Mouse (Mus musculus): Measurements from ENCODE around the gene Bmpr1a. TPM values are rescaled to one million over a fixed set of nuclear protein-coding genes. Genes with fewer than 3 reads are reported as not detected.
A peak's percentile ranks its signal among the peaks of the same experiment; 100 is the strongest.
"Not testable (repeated sequence)": the region's sequence is repeated elsewhere in the genome, so short reads cannot be mapped to it uniquely, and the experiment has no call there.

The Bmpr1a gene
- polyA plus RNA-seq, 1 experiment from 2014 or later: 53.2 TPM

DNA sequence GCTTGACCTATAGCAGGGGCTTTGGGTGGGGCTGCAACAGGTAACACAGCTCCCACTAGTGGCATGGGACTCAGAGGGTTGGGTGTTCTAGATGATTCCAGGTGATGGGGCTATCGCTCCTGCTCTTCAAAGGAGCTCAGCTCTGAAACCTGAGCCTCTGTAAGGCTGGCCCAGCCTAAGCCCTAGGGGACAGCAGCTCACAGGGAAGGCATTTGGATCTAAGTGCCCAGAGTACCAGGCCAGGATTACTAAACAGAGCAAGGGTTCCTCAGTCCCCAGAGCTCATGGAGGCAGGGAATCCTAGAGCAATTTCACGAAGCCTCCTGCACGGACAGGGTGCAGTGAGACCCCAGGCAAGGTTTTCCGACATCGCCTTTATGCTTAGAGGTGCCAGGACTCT is 127.2 kb downstream of the Bmpr1a start:
- no peaks in the 10 kb centered on the region for H3K27me3 ChIP-seq
- ATAC-seq (peak; percentile 25), DNase-seq (ENCODE audit: low read depth, low spot score) (no peak)
- TF ChIP-seq CTCF (IDR thresholded peaks at IDR 0.05): no peak
- ChIA-PET CTCF (interaction anchor here (1.0 to 2.6 kb wide), 2 partner anchors 10 to 12 kb away, joined by 3 to 11 read pairs; no protein-coding TSS in a partner anchor), POLR2A (no interaction called here)
- in situ Hi-C loops (cut with MboI; ENCODE audit: low pct_unique_long_range_greater_than_20kb): no loop called here

DNA sequence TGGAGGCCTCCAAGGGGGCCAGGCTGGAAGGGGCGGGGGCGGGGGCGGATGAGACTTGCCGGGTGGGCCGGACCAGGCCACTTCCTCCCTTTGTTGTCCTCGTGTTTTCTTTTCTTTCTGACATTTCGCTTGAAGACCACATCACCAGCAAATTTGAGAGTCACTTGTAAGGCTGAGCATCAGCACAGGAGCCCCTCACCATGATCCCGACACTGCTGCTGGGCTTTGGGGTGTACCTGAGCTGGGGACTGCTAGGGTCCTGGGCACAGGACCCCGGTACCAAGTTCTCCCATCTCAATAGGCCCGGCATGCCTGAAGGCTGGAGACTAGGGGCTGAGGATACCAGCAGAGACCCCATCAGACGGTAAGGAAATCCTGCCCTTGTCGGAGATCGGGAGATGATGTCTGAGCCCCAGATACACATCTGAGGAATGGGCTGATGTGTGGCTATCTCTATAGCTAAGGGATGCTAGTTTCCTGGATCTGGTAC is 127.7 kb downstream of the Bmpr1a start, which contains the start of gene Mmrn2:
Gene Mmrn2, plus strand, starts transcription at position 51 of the 490 bp plus-strand sequence.
- in situ Hi-C loops (cut with MboI; ENCODE audit: low pct_unique_long_range_greater_than_20kb): no loop called here
- no peak for ATAC-seq
- no peaks in the 10 kb centered on the region for H3K27me3 ChIP-seq
- ChIA-PET CTCF (interaction anchor here (2.6 kb wide), 1 partner anchor 12 kb away, joined by 11 read pairs; no protein-coding TSS in a partner anchor), POLR2A (no interaction called here)
- no peak for TF ChIP-seq CTCF (IDR thresholded peaks at IDR 0.05)
- DNase-seq (ENCODE audit: low read depth, low spot score): no peak

DNA sequence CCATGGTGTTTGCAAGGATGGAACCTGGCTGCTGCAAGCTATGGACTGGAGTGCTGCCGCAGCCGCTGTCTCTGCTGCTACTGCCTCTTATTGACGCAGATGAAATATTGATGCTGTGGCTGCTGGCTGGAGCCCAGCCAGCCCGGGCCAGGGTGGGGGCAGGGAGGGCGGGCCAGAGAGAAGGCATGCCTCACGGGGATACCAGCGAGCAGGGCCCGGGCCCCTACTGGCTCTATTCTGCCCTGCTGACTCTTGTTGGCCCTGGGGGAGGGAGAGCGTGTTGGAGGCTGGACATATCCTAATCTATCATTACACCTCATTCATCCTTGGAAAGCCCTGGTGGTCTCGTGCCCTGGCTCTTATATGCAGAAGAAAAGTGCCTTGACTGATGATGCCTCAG is 128.6 kb downstream of the Bmpr1a start, which contains the start of gene Sncg:
Gene Sncg, minus strand, starts transcription at position 213 of the 400 bp plus-strand sequence.
- ChIA-PET POLR2A (no interaction called here), CTCF (no interaction called here)
- no peaks in the 10 kb centered on the region for H3K27me3 ChIP-seq
- in situ Hi-C loops (cut with MboI; ENCODE audit: low pct_unique_long_range_greater_than_20kb): no loop called here
- TF ChIP-seq CTCF (IDR thresholded peaks at IDR 0.05): no peak
- DNase-seq (ENCODE audit: low read depth, low spot score): no peak
- ATAC-seq: no peak

DNA sequence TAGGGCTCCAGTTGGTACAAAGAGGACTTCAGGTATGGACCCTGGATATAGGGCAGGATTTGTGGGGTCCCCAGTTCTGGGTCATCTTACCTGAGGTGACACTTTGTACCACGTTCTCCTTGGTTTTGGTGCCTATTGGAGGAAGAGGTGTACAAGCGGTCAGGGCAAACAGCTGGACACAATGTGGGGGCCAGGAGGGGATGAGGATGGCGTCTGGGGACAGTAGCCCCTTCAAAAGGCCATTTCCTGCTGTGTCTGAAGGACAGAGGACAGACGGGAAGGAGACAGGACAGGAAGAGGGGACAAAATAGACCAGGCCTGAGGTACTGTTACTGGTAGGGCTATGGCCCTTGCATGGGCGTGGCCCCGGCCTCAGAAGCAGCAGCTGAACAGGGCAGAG is 129.6 kb downstream of the Bmpr1a start:
- CTCF ChIA-PET: no interaction called here
- ATAC-seq (no peak), DNase-seq (ENCODE audit: low read depth, low spot score) (no peak)
- H3K27me3 ChIP-seq: no peaks in the 10 kb centered on the region
- TF ChIP-seq CTCF (IDR thresholded peaks at IDR 0.05): no peak
- in situ Hi-C loops (cut with MboI; ENCODE audit: low pct_unique_long_range_greater_than_20kb): no loop called here
- POLR2A ChIA-PET: no interaction called here

DNA sequence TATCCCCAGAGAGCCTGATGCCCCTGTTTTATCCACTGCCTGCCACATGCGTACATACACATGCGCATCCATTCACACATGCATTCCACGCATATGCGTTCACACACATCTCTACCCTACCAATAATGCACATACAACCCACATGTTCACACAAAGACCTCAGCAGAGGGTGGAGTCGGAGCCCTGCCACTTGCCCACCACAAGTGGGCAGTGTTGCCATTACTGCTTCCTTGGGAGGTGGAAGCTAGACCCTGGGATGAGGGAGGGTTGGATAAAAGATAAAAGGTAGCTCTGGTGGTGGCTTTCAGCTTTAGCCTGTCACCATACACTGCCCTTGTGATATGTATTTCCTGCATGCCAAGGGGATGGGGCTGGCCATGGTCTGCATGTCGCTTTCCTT is 130.5 kb downstream of the Bmpr1a start:
- in situ Hi-C loops (cut with MboI; ENCODE audit: low pct_unique_long_range_greater_than_20kb): no loop called here
- ChIA-PET CTCF (interaction anchor here (1.3 to 2.0 kb wide), 2 partner anchors 9 to 28 kb away, joined by 3 to 7 read pairs; no protein-coding TSS in a partner anchor), POLR2A (no interaction called here)
- no peaks in the 10 kb centered on the region for H3K27me3 ChIP-seq
- DNase-seq (ENCODE audit: low read depth, low spot score): no peak
- ATAC-seq: no peak
- no peak for TF ChIP-seq CTCF (IDR thresholded peaks at IDR 0.05)

DNA sequence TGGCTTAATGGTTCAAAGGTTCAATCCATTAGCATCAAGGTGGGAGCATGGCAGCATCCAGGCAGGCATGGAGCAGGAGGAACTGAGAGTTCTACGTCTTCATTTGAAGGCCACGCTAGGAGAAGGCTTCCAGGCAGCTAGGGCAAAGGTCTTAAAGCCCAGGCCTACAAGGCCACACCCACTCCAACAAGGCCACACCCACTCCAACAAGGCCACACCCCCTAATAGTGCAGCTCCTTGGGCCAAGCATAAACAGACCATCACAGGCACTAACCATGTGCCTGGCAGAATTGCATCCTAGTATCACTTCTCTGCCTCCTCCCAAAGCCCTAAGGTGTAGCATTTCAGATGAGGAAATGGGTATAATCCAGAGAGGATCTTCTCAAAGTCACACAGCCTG is 131.4 kb downstream of the Bmpr1a start:
- no peaks in the 10 kb centered on the region for H3K27me3 ChIP-seq
- no peak for TF ChIP-seq CTCF (IDR thresholded peaks at IDR 0.05)
- ATAC-seq (no peak), DNase-seq (ENCODE audit: low read depth, low spot score) (no peak)
- CTCF ChIA-PET: interaction anchor here (1.3 to 2.0 kb wide), 2 partner anchors 8 to 29 kb away, joined by 3 to 7 read pairs; no protein-coding TSS in a partner anchor
- POLR2A ChIA-PET: no interaction called here
- in situ Hi-C loops (cut with MboI; ENCODE audit: low pct_unique_long_range_greater_than_20kb): no loop called here

DNA sequence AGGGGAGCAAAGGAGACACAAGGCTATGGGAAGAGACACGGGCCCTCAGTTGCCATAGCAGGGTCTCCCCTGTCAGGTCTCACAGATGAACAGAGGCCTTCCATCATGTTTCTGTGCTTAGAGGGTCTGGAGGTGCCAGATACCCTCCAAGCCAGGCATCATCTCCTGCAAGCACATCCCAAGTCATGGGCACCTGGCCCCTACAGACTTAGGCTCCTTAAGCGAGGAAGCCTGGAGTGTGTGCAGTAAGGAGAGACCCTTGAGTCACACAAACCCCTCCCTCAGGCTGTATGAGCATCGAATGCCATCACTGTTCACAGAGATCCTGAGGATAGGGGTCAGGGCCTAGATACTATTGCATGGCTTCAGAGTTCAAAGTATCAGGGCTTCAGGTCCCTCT is 132.2 kb downstream of the Bmpr1a start:
- POLR2A ChIA-PET: no interaction called here
- no peaks in the 10 kb centered on the region for H3K27me3 ChIP-seq
- DNase-seq (ENCODE audit: low read depth, low spot score) (no peak), ATAC-seq (no peak)
- CTCF ChIA-PET: interaction anchor here (1.0 kb wide), 1 partner anchor 103 kb away, joined by 3 read pairs; no protein-coding TSS in a partner anchor
- no peak for TF ChIP-seq CTCF (IDR thresholded peaks at IDR 0.05)
- in situ Hi-C loops (cut with MboI; ENCODE audit: low pct_unique_long_range_greater_than_20kb): no loop called here

DNA sequence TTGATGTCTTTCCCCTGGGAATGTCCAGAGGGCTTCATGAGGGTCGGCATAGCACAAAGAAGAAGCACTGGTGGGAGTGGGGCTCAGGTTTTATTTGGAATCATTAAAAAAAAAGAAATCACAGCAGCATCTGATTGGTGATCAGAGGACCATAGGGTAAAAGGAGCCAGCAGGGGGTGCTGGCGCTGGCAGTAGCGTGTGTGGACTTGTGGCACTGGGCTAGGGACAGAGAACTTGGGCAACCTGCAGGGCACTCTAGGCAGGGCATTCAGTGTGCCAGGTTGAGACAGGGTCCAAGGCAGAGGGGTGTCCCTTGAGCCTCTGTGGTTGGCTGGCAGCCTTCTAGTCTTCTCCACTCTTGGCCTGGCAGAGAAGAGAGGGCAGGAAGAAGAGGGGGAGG is 132.9 kb downstream of the Bmpr1a start:
- no peak for TF ChIP-seq CTCF (IDR thresholded peaks at IDR 0.05)
- ATAC-seq: no peak
- ChIA-PET CTCF (no interaction called here), POLR2A (no interaction called here)
- no peak for DNase-seq (ENCODE audit: low read depth, low spot score)
- in situ Hi-C loops (cut with MboI; ENCODE audit: low pct_unique_long_range_greater_than_20kb): no loop called here
- no peaks in the 10 kb centered on the region for H3K27me3 ChIP-seq

DNA sequence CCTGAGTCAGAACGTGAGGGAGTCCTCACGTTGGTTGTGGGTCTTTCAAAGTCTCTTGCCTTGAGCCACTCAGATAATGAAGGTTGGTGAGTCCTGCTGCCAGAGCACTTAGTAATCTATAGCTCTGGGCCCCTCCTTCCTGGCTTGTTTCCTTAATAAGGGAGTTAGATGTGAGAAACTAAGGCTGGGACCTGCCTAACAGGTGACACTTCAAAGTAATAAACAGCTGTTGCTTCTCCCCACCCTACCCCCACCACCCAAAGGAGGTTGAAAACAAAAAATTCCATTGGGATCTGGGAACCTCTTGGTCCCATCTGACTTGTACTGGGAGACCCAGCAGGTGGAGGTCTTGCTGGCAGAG is 138.0 kb downstream of the Bmpr1a start:
- ChIA-PET POLR2A (no interaction called here), CTCF (interaction anchor here (1.6 kb wide), 1 partner anchor 11 kb away, joined by 3 read pairs; no protein-coding TSS in a partner anchor)
- no peaks in the 10 kb centered on the region for H3K27me3 ChIP-seq
- no peak for DNase-seq (ENCODE audit: low read depth, low spot score)
- no peak for TF ChIP-seq CTCF (IDR thresholded peaks at IDR 0.05)
- ATAC-seq: no peak
- in situ Hi-C loops (cut with MboI; ENCODE audit: low pct_unique_long_range_greater_than_20kb): loop anchor here (10.0 kb wide), 1 partner anchor 260 kb away; the partner anchor contains the start of gene A630023A22Rik

DNA sequence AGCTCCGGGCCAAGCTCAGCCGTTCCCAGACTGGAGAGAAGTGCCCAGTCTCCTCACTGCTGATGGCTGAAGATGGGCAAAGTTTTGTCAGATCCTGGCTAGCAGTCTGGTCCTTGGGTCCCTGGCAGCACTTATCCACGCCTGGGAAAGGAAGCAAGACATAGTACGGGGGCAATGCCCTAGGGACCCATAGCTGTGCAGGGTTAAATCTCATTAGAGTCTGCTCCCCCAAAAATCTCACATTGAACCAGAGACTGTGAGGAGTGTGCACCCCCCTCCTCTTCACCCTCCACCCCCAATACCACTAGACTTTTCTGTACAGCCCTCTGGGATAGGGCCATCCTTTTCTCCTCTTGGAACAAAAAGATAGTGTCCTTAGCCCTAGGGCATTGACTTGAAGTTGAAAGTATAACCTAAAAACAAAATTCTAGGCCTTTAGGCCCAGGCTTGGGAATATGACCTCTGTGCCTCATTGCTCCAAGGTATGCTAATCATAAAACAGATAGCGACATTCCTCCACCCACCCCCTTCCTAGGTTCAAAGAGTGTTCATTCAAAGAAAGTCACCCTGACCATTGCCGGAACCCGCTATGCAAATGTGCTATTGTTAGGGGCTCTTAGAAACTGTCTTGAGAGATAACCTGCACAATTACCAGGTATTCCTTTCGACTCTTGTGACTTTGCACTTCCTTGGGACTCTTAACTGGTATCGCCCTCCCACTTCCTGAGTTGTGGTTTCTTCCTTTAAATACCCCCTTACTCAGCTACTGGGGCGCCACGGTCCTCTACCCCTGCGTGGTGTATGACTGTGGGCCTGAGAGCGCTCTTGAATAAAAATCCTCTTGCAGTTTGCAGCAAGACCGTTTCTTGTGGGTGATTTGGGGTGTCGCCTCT is 138.6 kb downstream of the Bmpr1a start:
- CTCF ChIA-PET: interaction anchor here (1.2 to 2.6 kb wide), 8 partner anchors 8 to 174 kb away, joined by 3 to 11 read pairs (median 6); partner anchors contain the start of gene Mmrn2
- in situ Hi-C loops (cut with MboI; ENCODE audit: low pct_unique_long_range_greater_than_20kb): loop anchor here (5.0 to 10.0 kb wide), 2 partner anchors 92 to 260 kb away; partner anchors contain the start of gene A630023A22Rik
- DNase-seq (ENCODE audit: low read depth, low spot score); H3K27me3 ChIP-seq; POLR2A ChIA-PET: not testable (repeated sequence)
- ATAC-seq: peak; percentile 8
